Mouse (Mus musculus) heart, postnatal 0 days (tissue): Measurements from ENCODE around the gene Adprhl2.

Experiments used
- CTCF ChIP-seq: IDR thresholded peaks from 2 replicates; pipeline ENCODE4 v1.5.1; 2016; ENCODE audit warnings: antibody characterized with exemption, control low read depth, low read depth
- EP300 ChIP-seq: IDR thresholded peaks from 2 replicates; pipeline ENCODE4 v1.6.1; 2016; ENCODE audit warnings: antibody characterized with exemption, low read depth

DNA sequence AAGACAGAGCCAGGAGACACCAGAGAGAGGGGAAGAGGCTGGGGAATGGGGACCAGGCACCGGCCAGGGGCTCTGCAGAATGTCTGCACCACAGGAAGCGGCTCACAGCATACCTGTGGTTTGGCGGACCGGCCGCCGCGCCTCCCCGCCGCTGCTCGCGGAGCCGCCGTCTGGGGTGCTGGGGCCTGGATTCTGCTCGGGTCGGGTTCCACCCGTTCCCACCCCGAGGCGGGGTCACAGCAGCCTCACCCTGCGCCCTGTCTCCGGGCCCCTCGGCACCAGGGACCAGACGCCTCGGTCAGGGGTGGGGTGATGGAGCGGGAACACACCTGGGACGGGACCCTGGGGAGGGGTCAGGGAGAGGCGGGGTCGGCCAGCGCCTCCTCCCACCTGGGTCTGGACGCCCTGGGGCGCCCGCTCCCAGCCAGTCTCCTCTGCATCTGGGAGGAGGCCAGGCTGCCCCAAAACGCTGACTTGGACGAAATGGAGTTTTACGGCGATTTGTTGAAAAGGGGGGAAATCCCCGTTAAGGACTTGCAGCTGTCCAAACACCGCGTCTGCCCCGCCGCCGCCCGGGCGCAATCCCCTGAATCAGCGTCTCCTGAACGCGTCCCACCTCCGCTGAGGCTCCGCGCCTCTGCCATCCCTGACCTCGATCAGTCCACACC is 20.5 kb downstream of the Adprhl2 start:
- TF ChIP-seq CTCF (no peak), EP300 (no peak)
